Comparison of ENCODE assay signal across 8 mouse cellular contexts in the genomic region with DNA sequence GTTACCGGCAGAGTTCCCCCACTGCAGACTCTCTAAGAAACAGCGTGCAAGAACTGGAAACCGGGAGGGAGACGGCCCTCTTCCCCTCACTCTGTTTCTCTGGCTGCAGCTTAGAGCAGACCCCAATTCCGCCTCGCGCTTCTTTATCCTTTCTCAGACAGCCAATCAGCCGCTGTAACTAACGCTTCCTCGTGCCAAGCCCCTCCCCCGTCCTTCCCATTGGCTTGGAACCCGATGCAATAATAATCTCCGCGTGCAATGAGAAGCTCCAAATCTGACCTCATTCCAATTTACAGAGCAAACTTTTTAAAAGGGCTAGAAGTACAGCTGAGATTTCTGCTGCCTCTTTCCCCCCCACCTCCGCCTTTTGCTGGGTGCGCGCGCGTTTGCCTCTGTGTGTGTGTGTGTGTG. TPM values are rescaled to one million over a fixed set of nuclear protein-coding genes. Genes with fewer than 3 reads are reported as not detected.
DNase-seq lines count a peak whose midpoint lies in the region; ATAC-seq lines count a peak whose summit lies in the region.

A gene (minus strand): TSS at position 133 of the 411 bp plus-strand sequence.

- H3K4me2 ChIP-seq in forebrain, embryonic 11.5 days (ENCODE audit: low read depth, low read length, severe bottlenecking) = peak within 1 kb of the TSS; percentile 51
- H3K4me2 ChIP-seq in heart, embryonic 15.5 days = peak within 1 kb of the TSS; percentile 65
- H3K4me2 ChIP-seq in liver, embryonic 12.5 days = peak within 1 kb of the TSS; percentile 83
- peak within 1 kb of the TSS; percentile 58 for H3K4me2 ChIP-seq in stomach, embryonic 15.5 days

- under 1% methylated on average over 19 of the region's 19 CpGs for WGBS in forebrain, embryonic 11.5 days
- under 1% methylated on average over 19 of the region's 19 CpGs for WGBS in heart, embryonic 15.5 days
- 0% methylated on average over 19 of the region's 19 CpGs for WGBS in liver, embryonic 12.5 days (ENCODE audit: insufficient replicate concordance)
- under 1% methylated on average over 19 of the region's 19 CpGs for WGBS in stomach, embryonic 15.5 days

- peak; percentile 91 for ATAC-seq in forebrain, embryonic 11.5 days (replicated peaks; ENCODE audit: low FRiP score)
- peak; percentile 89 for ATAC-seq in heart, embryonic 15.5 days (replicated peaks; ENCODE audit: insufficient number of reproducible peaks, insufficient read depth, low FRiP score, low read depth)
- peak; percentile 56 for ATAC-seq in liver, embryonic 12.5 days
- peak; percentile 86 for ATAC-seq in stomach, embryonic 15.5 days (ENCODE audit: insufficient read depth, low FRiP score, low read depth)

- no peaks in the 10 kb centered on the region; the same call in 1 of the 2 replicates for H3K36me3 ChIP-seq in forebrain, embryonic 11.5 days (ENCODE audit: control insufficient read depth, insufficient read depth, low read length)
- H3K36me3 ChIP-seq in heart, embryonic 15.5 days = no peaks in the 10 kb centered on the region
- H3K36me3 ChIP-seq in liver, embryonic 12.5 days = no peaks in the 10 kb centered on the region
- no peaks in the 10 kb centered on the region for H3K36me3 ChIP-seq in stomach, embryonic 15.5 days

- H3K9ac ChIP-seq in forebrain, embryonic 11.5 days (ENCODE audit: low read length) = peak within 1 kb of the TSS; percentile 100
- peak within 1 kb of the TSS; percentile 98 for H3K9ac ChIP-seq in heart, embryonic 15.5 days
- H3K9ac ChIP-seq in liver, embryonic 12.5 days = peak within 1 kb of the TSS; percentile 71
- H3K9ac ChIP-seq in stomach, embryonic 15.5 days = peak within 1 kb of the TSS; percentile 86

- H3K27me3 ChIP-seq in forebrain, embryonic 11.5 days (ENCODE audit: control insufficient read depth, insufficient read depth, low read length) = no peaks in the 10 kb centered on the region
- H3K27me3 ChIP-seq in heart, embryonic 15.5 days = no peaks in the 10 kb centered on the region
- peaks cover 54% of the 10 kb centered on the region for H3K27me3 ChIP-seq in liver, embryonic 12.5 days (replicated peaks)
- H3K27me3 ChIP-seq in stomach, embryonic 15.5 days (replicated peaks) = no peaks in the 10 kb centered on the region

- H3K4me3 ChIP-seq in brown adipose tissue, adult 24 weeks (ENCODE audit: insufficient read depth, low read depth, low read length) = peak within 1 kb of the TSS; percentile 67
- peak within 1 kb of the TSS; percentile 100 for H3K4me3 ChIP-seq in forebrain, embryonic 11.5 days (ENCODE audit: low read depth, low read length)
- peak within 1 kb of the TSS; percentile 86 for H3K4me3 ChIP-seq in heart, embryonic 15.5 days
- peak within 1 kb of the TSS; percentile 65 for H3K4me3 ChIP-seq in liver, embryonic 12.5 days
- peak within 1 kb of the TSS; percentile 78 for H3K4me3 ChIP-seq in stomach, embryonic 15.5 days (replicated peaks)

- H3K27ac ChIP-seq in brown adipose tissue, adult 24 weeks (replicated peaks; ENCODE audit: low read depth, low read length) = peak within 1 kb of the TSS; percentile 2
- peak within 1 kb of the TSS; percentile 100 for H3K27ac ChIP-seq in forebrain, embryonic 11.5 days (ENCODE audit: low read depth, low read length)
- H3K27ac ChIP-seq in heart, embryonic 15.5 days = peak within 1 kb of the TSS; percentile 100
- peak within 1 kb of the TSS; percentile 85 for H3K27ac ChIP-seq in liver, embryonic 12.5 days
- H3K27ac ChIP-seq in stomach, embryonic 15.5 days = peak within 1 kb of the TSS; percentile 99

- H3K4me1 ChIP-seq in brown adipose tissue, adult 24 weeks (ENCODE audit: control insufficient read depth, insufficient read depth, insufficient read length, low read length) = peaks cover 2% of the 10 kb centered on the region
- no peaks in the 10 kb centered on the region; the same call in 1 of the 2 replicates for H3K4me1 ChIP-seq in forebrain, embryonic 11.5 days (replicated peaks; ENCODE audit: control insufficient read depth, insufficient read depth, low read length)
- H3K4me1 ChIP-seq in heart, embryonic 15.5 days (replicated peaks) = peaks cover 9% of the 10 kb centered on the region
- H3K4me1 ChIP-seq in liver, embryonic 12.5 days = peaks cover 48% of the 10 kb centered on the region
- peaks cover 2% of the 10 kb centered on the region for H3K4me1 ChIP-seq in stomach, embryonic 15.5 days

- H3K9me3 ChIP-seq in forebrain, embryonic 11.5 days (ENCODE audit: control insufficient read depth, low read length) = no peaks in the 10 kb centered on the region
- no peaks in the 10 kb centered on the region for H3K9me3 ChIP-seq in heart, embryonic 15.5 days (replicated peaks)
- H3K9me3 ChIP-seq in liver, embryonic 12.5 days (replicated peaks) = no peaks in the 10 kb centered on the region
- no peaks in the 10 kb centered on the region for H3K9me3 ChIP-seq in stomach, embryonic 15.5 days

- DNase-seq in CD4-positive helper T cell, adult 2 months (ENCODE audit: low read depth, low spot score) = peak; percentile 91
- DNase-seq in forebrain, embryonic 11.5 days (ENCODE audit: low spot score) = peak; percentile 96
- peak; percentile 98 for DNase-seq in kidney, postnatal 14 days
- DNase-seq in natural killer cell, adult 2 months (ENCODE audit: low spot score in 2 of 2) = peak; percentile 47 to 80

RNA-seq across cellular contexts. Expression of the gene that starts here (rescaled TPM):
- 3.3 and 5.2 TPM in 2 replicates for polyA plus RNA-seq in brown adipose tissue, adult 24 weeks (2012; ENCODE audit: insufficient read depth, insufficient read length, missing spikeins)
- 150 and 171 TPM in 2 replicates for polyA plus RNA-seq in forebrain, embryonic 11.5 days (2014; fragmentation: Nextera tagmentation; extraction: Ambion mirVana)
- polyA plus RNA-seq in heart, embryonic 15.5 days (2015; fragmentation: Nextera tagmentation; extraction: Ambion mirVana) = 47.4 and 48.9 TPM in 2 replicates
- 9.3 and 11.2 TPM in 2 replicates for polyA plus RNA-seq in liver, embryonic 12.5 days (2016; fragmentation: Nextera tagmentation; extraction: Ambion mirVana)
- 45.3 and 49.1 TPM in 2 replicates for polyA plus RNA-seq in stomach, embryonic 15.5 days (2015; fragmentation: Nextera tagmentation; extraction: Ambion mirVana)

Comparison
In these comparisons a context has a peak if more than half of its experiments do, and no peak if none do; other contexts are left out.
1. Peak in every context shown above with its lines: DNase-seq, ATAC-seq, H3K4me3 ChIP-seq and H3K27ac ChIP-seq.
2. H3K27ac ChIP-seq: peak in every context shown above with its lines; median percentile 100 in forebrain, embryonic 11.5 days; 100 in heart, embryonic 15.5 days; 99 in stomach, embryonic 15.5 days; 85 in liver, embryonic 12.5 days; 2 in brown adipose tissue, adult 24 weeks.